Mouse (Mus musculus) liver, postnatal 0 days (tissue): Measurements from ENCODE around the gene Hmx2. TPM values are rescaled to one million over a fixed set of nuclear protein-coding genes. Genes with fewer than 3 reads are reported as not detected.

Experiments used
- ATAC-seq: fragments of 200-750 bp; cut with Nextera tagmentation; 2 replicates; pipeline ENCODE4 v1.8.0; 2017; ENCODE audit warnings: mild to moderate bottlenecking, moderate library complexity
- DNase-seq: peaks from one replicate; pipeline ENCODE4 v3.0.0-alpha.2; 2016
- H3K27ac ChIP-seq: fragments of 300-500 bp; sonication (generic); 2 replicates; pipeline ENCODE4 v1.5.1; 2014; ENCODE audit warnings: antibody characterized with exemption, moderate library complexity, mild to moderate bottlenecking, low read depth
- H3K27me3 ChIP-seq: fragments of 300-500 bp; sonication (generic); 2 replicates; pipeline ENCODE4 v1.6.1; 2014; ENCODE audit warnings: low read length, control low read depth, mixed read lengths; ENCODE audit not compliant: insufficient read depth
- H3K36me3 ChIP-seq: fragments of 300-500 bp; sonication (generic); replicated peaks from 2 replicates; pipeline ENCODE4 v1.6.1; 2014; ENCODE audit warnings: mild to moderate bottlenecking, control low read depth, low read length, moderate library complexity, mixed read lengths; ENCODE audit not compliant: insufficient read depth
- H3K4me1 ChIP-seq: fragments of 300-500 bp; sonication (generic); 2 replicates; pipeline ENCODE4 v1.6.1; 2014; ENCODE audit warnings: antibody characterized with exemption, mild to moderate bottlenecking, control low read depth; ENCODE audit not compliant: insufficient read depth
- H3K4me2 ChIP-seq: fragments of 300-500 bp; sonication (generic); 2 replicates; pipeline ENCODE4 v1.6.1; 2014; ENCODE audit warnings: low read depth, mild to moderate bottlenecking, low read length, moderate library complexity, mixed read lengths
- H3K4me3 ChIP-seq: fragments of 300-500 bp; sonication (generic); 2 replicates; pipeline ENCODE4 v1.5.1; 2014; ENCODE audit warnings: low read depth, low read length
- H3K9ac ChIP-seq: fragments of 300-500 bp; sonication (generic); replicated peaks from 2 replicates; pipeline ENCODE4 v1.6.1; 2014; ENCODE audit warnings: mild to moderate bottlenecking, moderate library complexity
- H3K9me3 ChIP-seq: fragments of 300-500 bp; sonication (generic); 2 replicates; pipeline ENCODE4 v1.6.1; 2016; ENCODE audit warnings: mild to moderate bottlenecking, control low read depth, low read length, mixed read lengths
- CTCF ChIP-seq: sonication (generic); IDR thresholded peaks from 2 replicates; pipeline ENCODE4 v1.5.1; 2016; ENCODE audit warnings: antibody characterized with exemption, low read depth
- EP300 ChIP-seq: IDR thresholded peaks from 2 replicates; pipeline ENCODE4 v1.6.1; 2016; ENCODE audit warnings: antibody characterized with exemption, low read depth, mild to moderate bottlenecking
- WGBS: fragments of 180-500 bp; shearing (Covaris S2); extraction: QIAGEN DNeasy Blood & Tissue Kit; methylation state at CpG from one replicate; pipeline ENCODE4 v1.1.7; 2014; ENCODE audit not compliant: insufficient replicate concordance; 5-methylcytosine and 5-hydroxymethylcytosine counted together
- polyA plus RNA-seq: library from polyadenylated mRNA; unstranded; fragments of >200 nt; fragmentation: Nextera tagmentation; extraction: Ambion mirVana; gene quantifications from 2 replicates; pipeline ENCODE4 v1.2.1, GENCODE M21; 2015

The Hmx2 gene
- polyA plus RNA-seq, 1 experiment from 2014 or later: not detected

DNA sequence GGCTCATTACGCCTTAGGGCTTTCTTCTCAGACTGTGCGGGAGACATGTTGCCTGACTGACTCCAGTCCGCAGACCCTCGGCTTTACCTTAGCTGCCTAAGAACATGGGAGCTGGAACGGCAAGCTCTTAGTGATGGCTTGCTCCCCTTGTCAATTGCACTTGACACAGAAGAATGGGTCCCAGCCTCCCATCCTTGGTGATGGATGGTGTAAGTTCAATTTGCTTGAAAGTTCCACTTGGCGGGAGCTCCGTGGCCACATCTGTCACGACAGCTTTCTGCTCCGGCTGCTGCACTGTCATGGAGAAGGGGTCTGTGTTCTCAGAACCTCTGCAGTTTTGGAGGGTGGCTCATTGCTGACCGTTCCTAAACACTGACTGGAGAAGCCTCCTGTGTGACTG lies 56.4 kb downstream of the Hmx2 start:
- TF ChIP-seq CTCF (no peak), EP300 (no peak)
- ATAC-seq (no peak), DNase-seq (no peak)
- Histone ChIP-seq H3K27me3 (no peaks in the 10 kb centered on the region), H3K4me3 (no peak overlapping the region), H3K4me2 (no peak overlapping the region), H3K27ac (no peak overlapping the region), H3K4me1 (no peaks in the 10 kb centered on the region), H3K36me3 (no peaks in the 10 kb centered on the region), H3K9ac (no peak overlapping the region), H3K9me3 (no peaks in the 10 kb centered on the region)
- WGBS: 83% methylated on average over 10 of the region's 10 CpGs

DNA sequence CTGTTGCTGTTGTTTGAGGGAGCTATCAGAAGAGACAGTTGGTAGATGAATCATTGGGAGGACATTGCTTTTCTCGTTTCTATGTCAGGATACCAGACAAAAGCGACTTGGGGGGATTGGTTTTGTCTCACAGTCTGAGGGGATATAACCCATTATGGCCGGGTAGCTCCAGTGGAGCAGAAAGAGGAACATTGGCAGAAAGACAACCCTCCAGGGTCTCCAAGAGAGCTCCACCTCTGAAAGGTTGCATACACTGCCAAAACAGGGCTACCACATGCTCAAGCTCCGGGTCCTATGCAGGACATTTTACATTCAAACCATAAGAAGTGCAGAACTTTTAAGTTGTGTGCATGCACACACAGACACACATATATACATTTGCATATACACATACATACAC lies 56.9 kb downstream of the Hmx2 start:
- 58% methylated on average over 4 of the region's 4 CpGs for WGBS
- no peak for TF ChIP-seq EP300
- TF ChIP-seq CTCF: no peak
- Histone ChIP-seq H3K9me3 (no peaks in the 10 kb centered on the region), H3K36me3 (no peaks in the 10 kb centered on the region), H3K4me2 (no peak overlapping the region), H3K9ac (no peak overlapping the region), H3K27me3 (no peaks in the 10 kb centered on the region), H3K4me3 (no peak overlapping the region), H3K4me1 (no peaks in the 10 kb centered on the region), H3K27ac (no peak overlapping the region)
- no peak for ATAC-seq
- DNase-seq: no peak

Other genes starting within 250 kb of the Hmx2 start
- 0.05 TPM in 1 of 2 replicates, not detected in the other for gene Cuzd1, start 226.5 kb upstream of the Hmx2 start, polyA plus RNA-seq
- not detected in 2 replicates for gene Fam24b, start 219.3 kb upstream of the Hmx2 start, polyA plus RNA-seq
- gene Fam24a, start 214.9 kb upstream of the Hmx2 start, polyA plus RNA-seq: not detected in 2 replicates
- 4.7 and 5.6 TPM in 2 replicates for gene 2310057M21Rik, start 186.0 kb upstream of the Hmx2 start, polyA plus RNA-seq
- 19.5 and 20.4 TPM in 2 replicates for gene Pstk, start 177.6 kb upstream of the Hmx2 start, polyA plus RNA-seq
- 4.8 and 5.4 TPM in 2 replicates for gene Ikzf5, start 138.3 kb upstream of the Hmx2 start, polyA plus RNA-seq
- gene Acadsb, start 138.2 kb upstream of the Hmx2 start, polyA plus RNA-seq: 27.1 and 28.2 TPM in 2 replicates
- not detected in 2 replicates for gene Hmx3, start 5.9 kb upstream of the Hmx2 start, polyA plus RNA-seq
- gene Bub3, start 11.4 kb downstream of the Hmx2 start, polyA plus RNA-seq: 65.9 and 67.0 TPM in 2 replicates